Mouse (Mus musculus) lung, adult 2 months (tissue): Measurements from ENCODE around the gene Gm49395.

Experiments used
- CTCF ChIP-seq: fragments of 200-500 bp; IDR thresholded peaks from 2 replicates; pipeline ENCODE4 v1.5.1; 2011; ENCODE audit warnings: mild to moderate bottlenecking, low read length, control low read depth; ENCODE audit not compliant: insufficient read depth
- POLR2A ChIP-seq: fragments of 200-500 bp; IDR thresholded peaks from 2 replicates; pipeline ENCODE4 v1.6.1; 2011; ENCODE audit warnings: low read depth, mild to moderate bottlenecking, control low read depth, low read length, borderline replicate concordance; ENCODE audit errors: extremely low read depth

DNA sequence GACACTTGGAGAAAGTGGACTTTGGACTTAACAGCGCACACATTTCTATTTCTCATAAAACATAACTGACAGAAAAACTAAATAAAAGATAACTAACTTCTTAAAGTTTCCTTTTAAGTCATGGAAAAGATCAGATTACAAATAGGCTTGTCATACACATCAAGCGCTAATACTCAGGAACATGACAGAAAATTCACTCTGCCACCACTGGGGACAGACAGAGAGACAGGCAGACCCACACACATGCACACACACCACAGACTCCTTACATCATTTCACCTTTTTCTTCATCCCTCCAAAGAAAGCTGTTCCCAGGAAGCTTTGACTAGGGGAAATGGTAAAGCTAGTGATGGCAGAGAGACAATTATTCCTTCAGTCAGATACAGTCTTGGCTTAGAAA lies 6.3 kb downstream of the Gm49395 start:
- TF ChIP-seq CTCF, result peak; percentile 26; the same call in 1 of the 2 replicates
- TF ChIP-seq POLR2A, result no peak
